Mouse (Mus musculus) 416B (cell line): Measurements from ENCODE around the gene Mcm9.

Experiments
- DNase-seq: peaks from one replicate; pipeline ENCODE4 v3.0.0; 2011; ENCODE audit warnings: low read depth

Gene Mcm9

GRCm38 (mm10) chr10:53580137-53580536 is 50.1 kb downstream of the Mcm9 start:
- no peak for DNase-seq

- peak; percentile 9 for DNase-seq
Observed at GRCm38 (mm10) chr10:53568531-53568930, 61.7 kb downstream of the Mcm9 start.

GRCm38 (mm10) chr10:53565538-53565937 is 64.7 kb downstream of the Mcm9 start:
- DNase-seq = no peak

GRCm38 (mm10) chr10:53562001-53562400 is 68.2 kb downstream of the Mcm9 start:
- no peak for DNase-seq

GRCm38 (mm10) chr10:53537596-53537995 is 92.6 kb downstream of the Mcm9 start:
- DNase-seq = no peak

GRCm38 (mm10) chr10:53532297-53532696 is 97.9 kb downstream of the Mcm9 start:
- no peak for DNase-seq

GRCm38 (mm10) chr10:53527838-53528773 is 102.1 kb downstream of the Mcm9 start:
- peak; percentile 60 for DNase-seq

GRCm38 (mm10) chr10:53527344-53527743 is 102.9 kb downstream of the Mcm9 start:
- peak; percentile 51 for DNase-seq

- DNase-seq = no peak
Observed at GRCm38 (mm10) chr10:53526350-53526749, 103.9 kb downstream of the Mcm9 start.

GRCm38 (mm10) chr10:53525265-53525976 is 104.8 kb downstream of the Mcm9 start:
- DNase-seq = peak; percentile 50

GRCm38 (mm10) chr10:53519068-53519954 is 110.9 kb downstream of the Mcm9 start:
- DNase-seq = peak; percentile 15

- DNase-seq = no peak
Observed at GRCm38 (mm10) chr10:53518599-53518913, 111.7 kb downstream of the Mcm9 start.

- no peak for DNase-seq
Observed at GRCm38 (mm10) chr10:53517770-53518598, 112.3 kb downstream of the Mcm9 start.

- no peak for DNase-seq
Observed at GRCm38 (mm10) chr10:53512491-53512890, 117.7 kb downstream of the Mcm9 start.

GRCm38 (mm10) chr10:53509158-53509773 is 121.0 kb downstream of the Mcm9 start:
- peak; percentile 45 for DNase-seq

GRCm38 (mm10) chr10:53508676-53509075 is 121.6 kb downstream of the Mcm9 start:
- no peak for DNase-seq

- DNase-seq = no peak
Observed at GRCm38 (mm10) chr10:53505526-53505925, 124.7 kb downstream of the Mcm9 start.

GRCm38 (mm10) chr10:53505069-53505468 is 125.2 kb downstream of the Mcm9 start:
- no peak for DNase-seq

- DNase-seq = no peak
Observed at GRCm38 (mm10) chr10:53502875-53503816, 127.1 kb downstream of the Mcm9 start.

GRCm38 (mm10) chr10:53502471-53502870 is 127.8 kb downstream of the Mcm9 start:
- no peak for DNase-seq
